In the genomic region with DNA sequence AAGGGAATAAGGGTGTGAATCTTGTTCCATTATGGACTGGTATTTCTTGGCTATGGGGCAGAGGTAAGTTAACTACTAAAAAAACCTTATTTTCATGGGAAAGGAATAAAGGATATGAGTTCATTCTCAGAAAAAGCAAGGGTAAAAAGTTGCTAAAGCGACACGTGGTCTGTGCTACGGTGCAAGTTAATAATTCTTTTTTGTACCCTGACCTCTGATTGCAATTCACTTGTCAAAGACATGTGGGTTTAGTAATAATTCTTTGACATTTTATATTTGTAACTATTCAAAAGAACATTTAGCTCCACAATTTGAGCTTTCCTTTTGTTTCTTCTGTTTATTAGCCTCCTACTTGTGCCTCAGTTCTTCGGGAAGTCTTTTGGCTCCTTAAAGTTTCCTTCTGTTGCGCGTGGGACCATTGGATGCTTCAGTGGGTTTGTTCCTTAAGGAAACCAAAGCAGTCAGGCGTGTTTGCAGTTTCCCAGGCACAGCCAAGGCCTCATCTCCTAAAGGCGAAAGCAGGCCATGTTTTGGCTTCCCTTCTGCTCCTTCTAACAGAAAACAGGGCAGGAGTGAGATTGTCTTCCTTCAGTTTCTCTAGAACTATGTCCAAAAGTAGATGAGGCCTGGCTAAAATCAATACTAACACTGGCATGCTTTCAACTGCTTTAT, we compare ENCODE assay signal across 20 mouse cellular contexts. TPM values are rescaled to one million over a fixed set of nuclear protein-coding genes. Genes with fewer than 3 reads are reported as not detected.
DNase-seq lines count a peak whose midpoint lies in the region; ATAC-seq and TF ChIP-seq lines count a peak whose summit lies in the region.
"Had no signal": no experiment of that assay in that cellular context is flagged by ENCODE, and none has a peak within 500 bp of the region (broad histone marks: within the 10 kb centered on the region; RNA-seq: fewer than 3 reads in every experiment).

No protein-coding gene starts in this region.

- H3K9ac ChIP-seq in liver, postnatal 0 days (replicated peaks), result no peak overlapping the region
- H3K9ac ChIP-seq in heart, embryonic 12.5 days, result no peak overlapping the region
- H3K9ac ChIP-seq: embryonic facial prominence, embryonic 12.5 days; forebrain, embryonic 15.5 days; hindbrain, embryonic 15.5 days had no signal

- no peaks in the 10 kb centered on the region for H3K9me3 ChIP-seq in liver, postnatal 0 days (ENCODE audit: low read length)
- no peaks in the 10 kb centered on the region for H3K9me3 ChIP-seq in heart, embryonic 12.5 days (replicated peaks)
- H3K9me3 ChIP-seq: embryonic facial prominence, embryonic 12.5 days; forebrain, embryonic 15.5 days; hindbrain, embryonic 15.5 days had no signal

- ATAC-seq in liver, postnatal 0 days, result 0 out of 2 replicates have a peak, but pooled peaks have one; percentile 27
- no peak for ATAC-seq in heart, embryonic 12.5 days (ENCODE audit: insufficient number of reproducible peaks, low FRiP score)
- ATAC-seq: forebrain, embryonic 15.5 days had no signal

- peaks cover 18% of the 10 kb centered on the region for H3K4me1 ChIP-seq in liver, postnatal 0 days (ENCODE audit: insufficient read depth)
- H3K4me1 ChIP-seq in heart, embryonic 12.5 days (replicated peaks), result no peaks in the 10 kb centered on the region
- H3K4me1 ChIP-seq: embryonic facial prominence, embryonic 12.5 days; hindbrain, embryonic 15.5 days had no signal

- DNase-seq in liver, postnatal 0 days, result no peak
- DNase-seq in liver, result no peak
- peak; percentile 83 for DNase-seq in kidney, adult 9 months
- peak; percentile 23 for DNase-seq in kidney, postnatal 10 days
- peak; percentile 16 to 46 for DNase-seq in kidney, postnatal 4 days
- DNase-seq in layer of hippocampus, adult 9-10 months (ENCODE audit: low spot score), result no peak
- no peak for DNase-seq in heart, postnatal 14 days
- DNase-seq: adrenal gland, adult 2 months; adrenal gland, postnatal 25 days; cerebellum, adult 2 months; cerebellum, postnatal 10 days; gastrocnemius, postnatal 14 days; heart, adult 2 months; heart, postnatal 36 days had no signal

- no peak overlapping the region for H3K4me2 ChIP-seq in liver, postnatal 0 days (ENCODE audit: low read depth, low read length)
- no peak overlapping the region for H3K4me2 ChIP-seq in heart, embryonic 12.5 days
- H3K4me2 ChIP-seq: embryonic facial prominence, embryonic 12.5 days; forebrain, embryonic 15.5 days; heart, embryonic 11.5 days; hindbrain, embryonic 15.5 days had no signal

- H3K27ac ChIP-seq in liver, postnatal 0 days (ENCODE audit: low read depth), result peak overlapping the region; percentile 80
- no peak overlapping the region for H3K27ac ChIP-seq in heart, embryonic 12.5 days (ENCODE audit: poor library complexity, severe bottlenecking)
- H3K27ac ChIP-seq: embryonic facial prominence, embryonic 12.5 days; forebrain, embryonic 15.5 days; heart, adult 2 months; hindbrain, embryonic 15.5 days had no signal

- no peak overlapping the region for H3K4me3 ChIP-seq in liver, postnatal 0 days (ENCODE audit: low read depth, low read length)
- H3K4me3 ChIP-seq in heart, embryonic 12.5 days, result no peak overlapping the region
- H3K4me3 ChIP-seq: embryonic facial prominence, embryonic 12.5 days; forebrain, embryonic 15.5 days; heart, adult 2 months; hindbrain, embryonic 15.5 days had no signal

- no peak for TF ChIP-seq EP300 in liver, postnatal 0 days (IDR thresholded peaks at IDR 0.05; ENCODE audit: low read depth)

- no peaks in the 10 kb centered on the region for H3K27me3 ChIP-seq in liver, postnatal 0 days (ENCODE audit: insufficient read depth, low read length)
- H3K27me3 ChIP-seq in heart, embryonic 12.5 days (replicated peaks), result no peaks in the 10 kb centered on the region
- H3K27me3 ChIP-seq: CH12.LX; embryonic facial prominence, embryonic 12.5 days; forebrain, embryonic 15.5 days; hindbrain, embryonic 15.5 days had no signal

- 78% methylated on average over 8 of the region's 8 CpGs for WGBS in liver, postnatal 0 days (ENCODE audit: insufficient replicate concordance)
- WGBS in heart, embryonic 12.5 days, result 94% methylated on average over 8 of the region's 8 CpGs

- TF ChIP-seq CTCF in liver, postnatal 0 days (IDR thresholded peaks at IDR 0.05; ENCODE audit: low read depth), result no peak

- intact Hi-C loops in heart, postnatal 14 days (cut with DNase I), result no loop called here

- H3K36me3 ChIP-seq in liver, postnatal 0 days (replicated peaks; ENCODE audit: insufficient read depth, low read length), result no peaks in the 10 kb centered on the region
- H3K36me3 ChIP-seq in heart, embryonic 12.5 days, result 0 out of 2 replicates have a peak, but pooled peaks cover 3% of the 10 kb centered on the region
- H3K36me3 ChIP-seq: embryonic facial prominence, embryonic 12.5 days; forebrain, embryonic 15.5 days; hindbrain, embryonic 15.5 days had no signal

RNA-seq across cellular contexts. Expression of a gene that starts 5.7 kb away (rescaled TPM):
- polyA plus RNA-seq in liver, postnatal 0 days (2015; fragmentation: Nextera tagmentation; extraction: Ambion mirVana), result 55.4 and 65.0 TPM in 2 replicates
- total RNA-seq in heart, postnatal 14 days (2021), result 100 to 1,000 TPM; 161 to 167 TPM
- 150 and 158 TPM in 2 replicates for polyA plus RNA-seq in heart, embryonic 12.5 days (2016; fragmentation: Nextera tagmentation; extraction: Ambion mirVana)

RNA-seq across cellular contexts. Expression of a gene that starts 40.7 kb away (rescaled TPM):
- 86.4 and 90.0 TPM in 2 replicates for polyA plus RNA-seq in liver, postnatal 0 days (2015; fragmentation: Nextera tagmentation; extraction: Ambion mirVana)
- total RNA-seq in heart, postnatal 14 days (2021), result 10 to 100 TPM; 43.1 to 45.4 TPM
- 55.5 and 60.9 TPM in 2 replicates for polyA plus RNA-seq in heart, embryonic 12.5 days (2016; fragmentation: Nextera tagmentation; extraction: Ambion mirVana)

Comparison
In these comparisons a context has a peak if more than half of its experiments do, and no peak if none do; other contexts are left out.
1. DNase-seq: peak in kidney, adult 9 months (single experiment), kidney, postnatal 10 days (single experiment) and kidney, postnatal 4 days (2 of 2); none in liver, postnatal 0 days (single experiment), liver (single experiment), layer of hippocampus, adult 9-10 months (single experiment) and heart, postnatal 14 days (0 of 2).